Mouse (Mus musculus) myocyte (in vitro differentiated cells): ENCODE data around the gene Bmx.

Experiments used
- CEBPB ChIP-seq: IDR thresholded peaks from 2 replicates; pipeline ENCODE4 v1.6.1; 2011; ENCODE audit warnings: mild to moderate bottlenecking, moderate library complexity; ENCODE audit not compliant: poor library complexity, insufficient read depth, severe bottlenecking
- E2F4 ChIP-seq: IDR thresholded peaks from one replicate; pipeline ENCODE4 v1.6.1; 2011; ENCODE audit warnings: mild to moderate bottlenecking, control low read depth, moderate library complexity; ENCODE audit not compliant: insufficient read depth
- MAX ChIP-seq: IDR thresholded peaks from one replicate; pipeline ENCODE4 v1.6.1; 2011; ENCODE audit warnings: low read depth, mild to moderate bottlenecking, control low read depth
- MYOD1 ChIP-seq, 3 experiments: IDR thresholded peaks; one replicate each; pipeline ENCODE4 v1.6.1; 2011; ENCODE audit warnings: control low read depth in 2 of 3, low read depth in 2 of 3, mild to moderate bottlenecking in 2 of 3, moderate library complexity in 1 of 3; ENCODE audit not compliant: insufficient read length in 2 of 3, control insufficient read depth in 1 of 3
- MYOG ChIP-seq, 3 experiments: IDR thresholded peaks; one replicate each; pipeline ENCODE4 v1.6.1; 2011; ENCODE audit warnings: control low read depth in 2 of 3, low read depth in 2 of 3, mild to moderate bottlenecking in 2 of 3; ENCODE audit not compliant: insufficient read length in 2 of 3, control insufficient read depth in 1 of 3, insufficient read depth in 1 of 3
- POLR2A ChIP-seq: IDR thresholded peaks from one replicate; pipeline ENCODE4 v1.6.1; 2011; ENCODE audit warnings: low read depth, mild to moderate bottlenecking, control low read depth, moderate library complexity; ENCODE audit not compliant: insufficient read length
- POLR2AphosphoS2 ChIP-seq: IDR thresholded peaks from one replicate; pipeline ENCODE4 v1.6.1; 2011; ENCODE audit warnings: low read depth, control low read depth; ENCODE audit not compliant: insufficient read length
- SRF ChIP-seq: IDR thresholded peaks from one replicate; pipeline ENCODE4 v1.6.1; 2011; ENCODE audit warnings: low read depth; ENCODE audit not compliant: control insufficient read depth, insufficient read length
- TCF12 ChIP-seq: IDR thresholded peaks from one replicate; pipeline ENCODE4 v1.6.1; 2011; ENCODE audit warnings: mild to moderate bottlenecking, control low read depth; ENCODE audit not compliant: poor library complexity, insufficient read depth, severe bottlenecking

GRCm38 (mm10) chrX:164280918-164281647, 23.1 kb upstream of the Bmx start:
- TF ChIP-seq TCF12 (no peak), POLR2A (no peak), CEBPB (no peak), MAX (no peak), MYOD1 (IDR thresholded peaks at IDR 0.05; ENCODE audit: control insufficient read depth in 1 of 3, insufficient read length in 2 of 3, low read depth in 2 of 3) (no peak), SRF (no peak), POLR2AphosphoS2 (no peak), E2F4 (no peak), MYOG (IDR thresholded peaks at IDR 0.05; ENCODE audit: control insufficient read depth in 1 of 3, insufficient read depth in 1 of 3, insufficient read length in 2 of 3, low read depth in 2 of 3) (no peak)
